Mouse (Mus musculus): ENCODE data around the gene Parvg. TPM values are rescaled to one million over a fixed set of nuclear protein-coding genes. Genes with fewer than 3 reads are reported as not detected.

The Parvg gene
- polyA plus RNA-seq, 1 experiment from 2014 or later: 1.6 TPM

DNA sequence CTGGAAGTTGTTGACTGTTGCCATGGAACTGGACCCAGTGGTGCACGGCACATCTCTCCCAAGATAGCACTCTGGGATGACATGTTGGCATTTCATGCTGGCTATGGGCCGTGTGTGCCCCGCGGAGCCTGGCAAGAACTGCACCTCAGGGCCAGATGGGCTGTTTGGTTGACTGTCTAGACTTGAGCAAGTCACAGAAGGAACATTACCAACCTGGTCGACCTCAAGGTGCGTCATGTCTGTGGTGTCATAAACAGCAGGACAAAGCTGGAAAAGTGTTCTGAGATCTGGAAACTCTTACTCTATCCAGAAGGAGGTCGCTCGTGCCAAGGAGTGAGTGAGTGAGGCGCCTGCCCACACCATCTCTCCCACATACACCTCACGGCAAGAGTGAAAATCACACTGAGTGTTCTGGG is 42.8 kb downstream of the Parvg start:
- Histone ChIP-seq H3K4me2 (replicated peaks) (no peak overlapping the region), H3K27ac (no peak overlapping the region), H3K4me3 (no peak overlapping the region), H3K36me3 (no peaks in the 10 kb centered on the region), H3K4me1 (peaks cover 7% of the 10 kb centered on the region), H3K9ac (no peak overlapping the region), H3K27me3 (no peaks in the 10 kb centered on the region), H3K9me3 (peaks cover 3% of the 10 kb centered on the region; the same call in 1 of the 2 replicates)
- WGBS: 87% methylated on average over 10 of the region's 10 CpGs
- ATAC-seq (ENCODE audit: low FRiP score, low read depth): no peak

GRCm38 (mm10) chr15:84367402-84367801 is 43.6 kb downstream of the Parvg start:
- Histone ChIP-seq H3K36me3 (no peaks in the 10 kb centered on the region), H3K27ac (no peak overlapping the region), H3K27me3 (no peaks in the 10 kb centered on the region), H3K4me2 (replicated peaks) (no peak overlapping the region), H3K9ac (no peak overlapping the region), H3K9me3 (peaks cover 3% of the 10 kb centered on the region; the same call in 1 of the 2 replicates), H3K4me1 (peaks cover 7% of the 10 kb centered on the region), H3K4me3 (no peak overlapping the region)
- 78% methylated on average over 8 of the region's 8 CpGs for WGBS
- ATAC-seq (ENCODE audit: low FRiP score, low read depth): no peak

- 56% methylated on average over 5 of the region's 5 CpGs for WGBS
- Histone ChIP-seq H3K9ac (no peak overlapping the region), H3K27me3 (no peaks in the 10 kb centered on the region), H3K4me2 (replicated peaks) (no peak overlapping the region), H3K4me3 (no peak overlapping the region), H3K4me1 (no peaks in the 10 kb centered on the region), H3K27ac (no peak overlapping the region), H3K36me3 (0 out of 2 replicates have a peak, but pooled peaks cover 3% of the 10 kb centered on the region), H3K9me3 (peaks cover 16% of the 10 kb centered on the region)
- ATAC-seq (ENCODE audit: low FRiP score, low read depth): no peak
These were observed 49.0 kb downstream of the Parvg start for GRCm38 (mm10) chr15:84372801-84373200.

DNA sequence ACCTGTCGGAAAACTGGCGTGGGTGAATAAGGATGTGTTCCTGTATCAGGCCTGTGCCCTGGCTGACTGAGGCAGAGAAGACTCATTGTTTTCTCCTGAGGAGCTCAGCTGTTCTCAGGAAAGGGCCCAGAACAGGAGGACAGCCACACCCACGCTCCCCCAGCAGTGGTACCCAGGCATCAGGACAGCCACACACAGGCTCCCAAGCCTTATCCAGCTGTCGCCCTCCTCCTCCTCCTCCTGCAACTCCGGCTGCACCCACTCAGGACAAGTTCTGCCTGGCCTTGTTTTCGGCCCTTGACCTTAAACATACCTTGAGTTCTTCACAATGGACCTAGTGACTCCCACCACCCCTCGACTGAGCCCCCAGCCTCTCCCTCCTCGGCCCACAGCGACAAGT is 54.9 kb downstream of the Parvg start:
- 79% methylated on average over 9 of the region's 9 CpGs for WGBS
- ATAC-seq (ENCODE audit: low FRiP score, low read depth): no peak
- Histone ChIP-seq H3K9ac (no peak overlapping the region), H3K27me3 (no peaks in the 10 kb centered on the region), H3K4me3 (no peak overlapping the region), H3K9me3 (peaks cover 13% of the 10 kb centered on the region), H3K4me2 (replicated peaks) (no peak overlapping the region), H3K27ac (no peak overlapping the region), H3K36me3 (0 out of 2 replicates have a peak, but pooled peaks cover 3% of the 10 kb centered on the region), H3K4me1 (no peaks in the 10 kb centered on the region)

DNA sequence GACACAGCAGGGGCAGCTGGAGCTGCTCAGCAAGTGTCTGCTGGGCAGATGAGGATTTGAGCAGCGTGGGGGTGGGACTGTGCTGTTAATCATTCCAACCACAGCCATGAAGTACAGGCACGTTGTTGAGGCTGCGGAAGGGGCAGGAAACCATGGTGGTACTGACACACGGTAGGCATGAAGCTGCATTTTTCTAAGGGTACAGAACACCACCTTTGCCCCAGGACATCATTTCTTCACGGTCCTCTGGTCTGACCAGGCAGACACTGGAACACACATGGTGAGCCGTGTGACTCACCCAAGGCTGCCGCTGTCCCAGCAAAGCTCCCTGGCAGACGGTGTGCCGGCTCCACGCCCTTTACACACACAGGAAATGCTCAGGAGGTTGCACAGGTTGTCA is 56.4 kb downstream of the Parvg start:
- Histone ChIP-seq H3K27ac (no peak overlapping the region), H3K27me3 (no peaks in the 10 kb centered on the region), H3K9ac (no peak overlapping the region), H3K36me3 (no peaks in the 10 kb centered on the region), H3K4me3 (no peak overlapping the region), H3K9me3 (peaks cover 5% of the 10 kb centered on the region), H3K4me2 (replicated peaks) (no peak overlapping the region), H3K4me1 (no peaks in the 10 kb centered on the region)
- ATAC-seq (ENCODE audit: low FRiP score, low read depth): no peak
- 60% methylated on average over 10 of the region's 10 CpGs for WGBS

DNA sequence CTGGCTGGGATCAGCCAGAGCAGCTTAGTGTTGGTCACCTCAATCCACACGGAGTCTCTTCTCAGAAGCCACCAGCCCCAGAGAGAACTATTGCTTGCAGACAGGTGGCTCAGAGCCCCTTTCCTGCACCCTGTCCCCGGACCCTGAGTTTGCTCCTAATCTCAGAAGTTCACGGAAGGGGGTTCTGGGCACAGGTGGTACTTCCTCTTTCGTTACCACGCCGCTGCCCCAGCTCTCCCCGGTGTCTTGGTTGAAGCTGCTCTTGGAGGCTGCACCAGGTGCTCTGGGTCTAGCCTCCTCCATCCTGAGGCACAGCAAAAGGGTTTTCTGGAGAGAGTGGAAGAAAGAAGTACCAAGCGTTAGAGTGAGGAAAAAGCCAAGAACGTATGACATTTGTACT is 60.2 kb downstream of the Parvg start:
- Histone ChIP-seq H3K27me3 (no peaks in the 10 kb centered on the region), H3K9ac (no peak overlapping the region), H3K4me3 (no peak overlapping the region), H3K4me1 (no peaks in the 10 kb centered on the region), H3K27ac (no peak overlapping the region), H3K9me3 (peaks cover 19% of the 10 kb centered on the region), H3K36me3 (no peaks in the 10 kb centered on the region), H3K4me2 (replicated peaks) (no peak overlapping the region)
- 89% methylated on average over 9 of the region's 9 CpGs for WGBS
- no peak for ATAC-seq (ENCODE audit: low FRiP score, low read depth)

- WGBS: 57% methylated on average over 8 of the region's 8 CpGs
- no peaks in the 10 kb centered on the region for H3K4me1 ChIP-seq
These were observed 62.3 kb downstream of the Parvg start for GRCm38 (mm10) chr15:84385995-84386565.

DNA sequence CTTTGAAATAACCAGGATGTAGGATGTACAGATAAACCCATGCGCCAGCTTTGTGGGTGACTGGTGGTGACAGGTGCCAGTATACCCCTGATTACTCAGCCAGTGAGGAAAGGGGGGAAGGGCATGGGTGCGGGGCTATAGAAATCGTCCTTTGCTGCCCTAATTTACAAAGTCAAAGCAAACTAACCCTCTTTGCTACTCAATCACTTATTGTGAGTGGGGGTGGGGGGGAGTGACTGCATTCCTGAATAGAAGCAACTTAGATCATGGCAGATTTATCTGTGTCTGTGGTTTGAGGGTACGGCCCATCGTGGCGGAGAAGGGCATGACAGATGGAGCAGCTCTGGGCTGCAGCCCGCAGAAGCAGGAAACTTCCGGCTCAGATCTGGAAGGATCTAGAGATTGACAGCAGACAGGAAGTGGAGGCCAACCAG is 64.9 kb downstream of the Parvg start:
- 91% methylated on average over 8 of the region's 8 CpGs for WGBS
- H3K27me3 ChIP-seq: no peaks in the 10 kb centered on the region
- no peak for ATAC-seq (ENCODE audit: low FRiP score, low read depth)
- H3K27ac ChIP-seq: no peak overlapping the region
- H3K36me3 ChIP-seq: no peaks in the 10 kb centered on the region
- H3K4me3 ChIP-seq: no peak overlapping the region
- no peak overlapping the region for H3K9ac ChIP-seq
- peaks cover 4% of the 10 kb centered on the region; the same call in 1 of the 2 replicates for H3K4me1 ChIP-seq
- H3K9me3 ChIP-seq: peaks cover 26% of the 10 kb centered on the region
- H3K4me2 ChIP-seq (replicated peaks): no peak overlapping the region

More at GRCm38 (mm10) chr15:84385995-84386565, 62.3 kb downstream of the Parvg start:
- H3K9me3 ChIP-seq: peaks cover 23% of the 10 kb centered on the region
- H3K27me3 ChIP-seq: no peaks in the 10 kb centered on the region
- H3K36me3 ChIP-seq: no peaks in the 10 kb centered on the region
- ATAC-seq (ENCODE audit: low FRiP score, low read depth): no peak
- H3K27ac ChIP-seq: no peak overlapping the region
- no peak overlapping the region for H3K9ac ChIP-seq
- H3K4me3 ChIP-seq: no peak overlapping the region
- H3K4me2 ChIP-seq (replicated peaks): no peak overlapping the region

GRCm38 (mm10) chr15:84392131-84392530 is 68.3 kb downstream of the Parvg start:
- Histone ChIP-seq H3K9me3 (peaks cover 21% of the 10 kb centered on the region), H3K27me3 (no peaks in the 10 kb centered on the region), H3K27ac (no peak overlapping the region), H3K4me1 (peaks cover 4% of the 10 kb centered on the region; the same call in 1 of the 2 replicates), H3K9ac (no peak overlapping the region), H3K4me2 (replicated peaks) (no peak overlapping the region), H3K36me3 (no peaks in the 10 kb centered on the region), H3K4me3 (no peak overlapping the region)
- WGBS: 86% methylated on average over 4 of the region's 4 CpGs
- no peak for ATAC-seq (ENCODE audit: low FRiP score, low read depth)

Other genes starting within 250 kb of the Parvg start
- 3.3 and 3.4 TPM in 2 replicates for gene Sult4a1, start 218.3 kb upstream of the Parvg start, polyA plus RNA-seq (2015; fragmentation: Nextera tagmentation; extraction: Ambion mirVana)
- not detected in 2 replicates for gene Pnpla5, start 200.9 kb upstream of the Parvg start, polyA plus RNA-seq (2015; fragmentation: Nextera tagmentation; extraction: Ambion mirVana)
- 0.59 and 0.94 TPM in 2 replicates for gene Pnpla3, start 156.2 kb upstream of the Parvg start, polyA plus RNA-seq (2015; fragmentation: Nextera tagmentation; extraction: Ambion mirVana)
- 101 and 104 TPM in 2 replicates for gene Samm50, start 131.8 kb upstream of the Parvg start, polyA plus RNA-seq (2015; fragmentation: Nextera tagmentation; extraction: Ambion mirVana)
- 3.5 and 3.7 TPM in 2 replicates for gene Parvb, start 92.0 kb upstream of the Parvg start, polyA plus RNA-seq (2015; fragmentation: Nextera tagmentation; extraction: Ambion mirVana)
- gene Shisal1, start 123.1 kb downstream of the Parvg start, polyA plus RNA-seq (2015; fragmentation: Nextera tagmentation; extraction: Ambion mirVana): 1.9 and 2.0 TPM in 2 replicates
- 22.2 and 25.2 TPM in 2 replicates for gene Rtl6, start 233.8 kb downstream of the Parvg start, polyA plus RNA-seq (2015; fragmentation: Nextera tagmentation; extraction: Ambion mirVana)